Mouse (Mus musculus): ENCODE measurements around the gene Atxn7. TPM values are rescaled to one million over a fixed set of nuclear protein-coding genes. Genes with fewer than 3 reads are reported as not detected.
A peak's percentile ranks its signal among the peaks of the same experiment; 100 is the strongest.
"Not testable (repeated sequence)": the region's sequence is repeated elsewhere in the genome, so short reads cannot be mapped to it uniquely, and the experiment has no call there.

The Atxn7 gene
- polyA plus RNA-seq, 1 experiment from 2014 or later: 6.1 TPM

- Histone ChIP-seq H3K4me1 (ENCODE audit: control insufficient read depth, insufficient read depth, low read length) (no peaks in the 10 kb centered on the region), H3K27ac (ENCODE audit: low read depth, low read length) (no peak overlapping the region), H3K9ac (replicated peaks; ENCODE audit: low read depth, low read length) (no peak overlapping the region), H3K36me3 (ENCODE audit: control insufficient read depth, insufficient read depth, low read length) (no peaks in the 10 kb centered on the region), H3K27me3 (ENCODE audit: control insufficient read depth, insufficient read depth, low read length) (no peaks in the 10 kb centered on the region), H3K4me2 (ENCODE audit: low read depth, low read length) (no peak overlapping the region), H3K4me3 (ENCODE audit: low read depth, low read length) (no peak overlapping the region), H3K9me3 (ENCODE audit: control insufficient read depth, low read length) (no peaks in the 10 kb centered on the region)
- WGBS: 80% methylated on average over 1 of the region's 1 CpGs
- no peak for ATAC-seq (ENCODE audit: low read depth)
Observed at GRCm38 (mm10) chr14:14032842-14033241, 71.6 kb downstream of the Atxn7 start.

DNA sequence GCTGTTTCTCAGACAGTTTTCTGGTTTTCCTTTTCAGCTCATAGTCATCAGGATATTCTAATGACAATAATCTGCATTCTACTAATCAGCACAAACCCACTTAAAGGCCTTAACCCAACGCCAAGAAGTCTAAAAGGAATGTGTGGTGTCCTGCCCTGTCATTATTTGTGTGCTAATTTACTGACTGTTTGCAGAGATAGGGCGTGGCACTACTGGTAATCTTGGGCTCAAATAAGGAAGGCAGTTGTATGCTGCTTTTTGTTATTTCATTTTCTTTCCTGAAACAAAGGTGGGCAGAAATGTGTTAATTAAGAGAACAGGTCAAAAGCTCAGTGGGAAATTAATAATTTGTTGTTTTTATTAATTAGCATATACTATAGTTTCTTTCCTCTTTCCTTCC lies 75.1 kb downstream of the Atxn7 start:
- H3K27me3 ChIP-seq (ENCODE audit: control insufficient read depth, insufficient read depth, low read length): no peaks in the 10 kb centered on the region
- no peaks in the 10 kb centered on the region for H3K36me3 ChIP-seq (ENCODE audit: control insufficient read depth, insufficient read depth, low read length)
- WGBS: 67% methylated on average over 2 of the region's 2 CpGs
- no peak overlapping the region for H3K4me3 ChIP-seq (ENCODE audit: low read depth, low read length)
- H3K9ac ChIP-seq (replicated peaks; ENCODE audit: low read depth, low read length): no peak overlapping the region
- no peaks in the 10 kb centered on the region for H3K4me1 ChIP-seq (ENCODE audit: control insufficient read depth, insufficient read depth, low read length)
- ATAC-seq (ENCODE audit: low read depth): no peak
- no peaks in the 10 kb centered on the region for H3K9me3 ChIP-seq (ENCODE audit: control insufficient read depth, low read length)
- H3K27ac ChIP-seq (ENCODE audit: low read depth, low read length): no peak overlapping the region
- H3K4me2 ChIP-seq (ENCODE audit: low read depth, low read length): no peak overlapping the region

- H3K27ac ChIP-seq (ENCODE audit: low read depth, low read length): no peak overlapping the region
- H3K9ac ChIP-seq (replicated peaks; ENCODE audit: low read depth, low read length): no peak overlapping the region
- no peaks in the 10 kb centered on the region for H3K4me1 ChIP-seq (ENCODE audit: control insufficient read depth, insufficient read depth, low read length)
- H3K9me3 ChIP-seq (ENCODE audit: control insufficient read depth, low read length): no peaks in the 10 kb centered on the region
- no peaks in the 10 kb centered on the region for H3K36me3 ChIP-seq (ENCODE audit: control insufficient read depth, insufficient read depth, low read length)
- ATAC-seq (ENCODE audit: low read depth): no peak
- H3K4me3 ChIP-seq (ENCODE audit: low read depth, low read length): no peak overlapping the region
- WGBS: 82% methylated on average over 2 of the region's 2 CpGs
- H3K4me2 ChIP-seq (ENCODE audit: low read depth, low read length): no peak overlapping the region
- H3K27me3 ChIP-seq (ENCODE audit: control insufficient read depth, insufficient read depth, low read length): no peaks in the 10 kb centered on the region
Observed at GRCm38 (mm10) chr14:14038233-14038632, 77.0 kb downstream of the Atxn7 start.

DNA sequence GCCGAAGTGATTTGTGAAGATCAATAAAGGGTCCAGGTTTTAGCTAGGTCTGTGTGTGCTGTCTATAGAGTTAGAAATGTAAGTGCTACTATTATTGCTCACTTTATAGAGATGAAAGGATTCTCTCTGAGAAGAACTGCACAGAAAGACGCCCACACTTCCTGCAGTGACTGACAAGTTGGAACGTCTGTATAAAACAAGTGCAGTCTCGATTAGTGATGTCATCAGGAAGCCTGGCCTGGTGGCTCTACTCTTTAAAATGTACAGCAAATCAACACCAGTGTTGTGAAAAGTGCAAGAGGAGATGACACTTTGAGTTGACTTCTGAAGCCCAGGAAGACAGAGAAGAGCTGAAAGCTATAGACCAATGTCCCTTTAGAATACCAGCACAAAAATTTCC lies 81.1 kb downstream of the Atxn7 start:
- Histone ChIP-seq H3K4me2 (ENCODE audit: low read depth, low read length) (no peak overlapping the region), H3K9ac (replicated peaks; ENCODE audit: low read depth, low read length) (no peak overlapping the region), H3K4me1 (ENCODE audit: control insufficient read depth, insufficient read depth, low read length) (no peaks in the 10 kb centered on the region), H3K9me3 (ENCODE audit: control insufficient read depth, low read length) (no peaks in the 10 kb centered on the region; the same call in 1 of the 2 replicates), H3K27me3 (ENCODE audit: control insufficient read depth, insufficient read depth, low read length) (no peaks in the 10 kb centered on the region), H3K36me3 (ENCODE audit: control insufficient read depth, insufficient read depth, low read length) (no peaks in the 10 kb centered on the region), H3K4me3 (ENCODE audit: low read depth, low read length) (no peak overlapping the region), H3K27ac (ENCODE audit: low read depth, low read length) (no peak overlapping the region)
- no peak for ATAC-seq (ENCODE audit: low read depth)
- 87% methylated on average over 4 of the region's 4 CpGs for WGBS

DNA sequence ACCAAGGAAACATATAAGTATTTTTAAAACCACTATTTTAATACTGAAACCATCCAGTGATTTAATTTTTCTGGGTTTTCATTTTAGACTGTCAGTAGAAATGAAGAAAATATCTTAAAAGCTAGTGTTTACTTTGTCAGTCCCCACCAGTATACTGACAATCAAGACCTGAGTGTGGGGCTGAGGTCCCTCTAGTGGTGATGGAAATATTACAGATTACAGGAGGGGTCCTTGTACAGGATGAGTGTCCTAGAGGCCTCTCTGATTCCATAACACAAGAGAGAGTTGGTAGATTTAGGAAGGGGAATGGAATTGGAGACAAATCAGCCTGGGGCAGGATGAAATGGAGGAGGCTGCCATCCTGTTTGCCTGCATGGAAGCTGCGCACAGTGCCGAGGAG lies 93.1 kb downstream of the Atxn7 start:
- Histone ChIP-seq H3K36me3 (ENCODE audit: control insufficient read depth, insufficient read depth, low read length) (no peaks in the 10 kb centered on the region), H3K4me3 (ENCODE audit: low read depth, low read length) (no peak overlapping the region), H3K4me2 (ENCODE audit: low read depth, low read length) (no peak overlapping the region), H3K4me1 (ENCODE audit: control insufficient read depth, insufficient read depth, low read length) (no peaks in the 10 kb centered on the region), H3K9ac (replicated peaks; ENCODE audit: low read depth, low read length) (no peak overlapping the region), H3K27ac (ENCODE audit: low read depth, low read length) (no peak overlapping the region), H3K27me3 (ENCODE audit: control insufficient read depth, insufficient read depth, low read length) (no peaks in the 10 kb centered on the region), H3K9me3 (ENCODE audit: control insufficient read depth, low read length) (no peaks in the 10 kb centered on the region)
- 96% methylated on average over 2 of the region's 2 CpGs for WGBS
- ATAC-seq (ENCODE audit: low read depth): peak; percentile 88; the same call in 1 of the 2 replicates

GRCm38 (mm10) chr14:14059606-14060005 lies 98.4 kb downstream of the Atxn7 start:
- not testable (repeated sequence) for ATAC-seq (ENCODE audit: low read depth); H3K9me3 ChIP-seq (ENCODE audit: control insufficient read depth, low read length); H3K4me2 ChIP-seq (ENCODE audit: low read depth, low read length); H3K4me1 ChIP-seq (ENCODE audit: control insufficient read depth, insufficient read depth, low read length); H3K27ac ChIP-seq (ENCODE audit: low read depth, low read length); H3K36me3 ChIP-seq (ENCODE audit: control insufficient read depth, insufficient read depth, low read length); H3K4me3 ChIP-seq (ENCODE audit: low read depth, low read length); H3K9ac ChIP-seq (replicated peaks; ENCODE audit: low read depth, low read length); H3K27me3 ChIP-seq (ENCODE audit: control insufficient read depth, insufficient read depth, low read length)

DNA sequence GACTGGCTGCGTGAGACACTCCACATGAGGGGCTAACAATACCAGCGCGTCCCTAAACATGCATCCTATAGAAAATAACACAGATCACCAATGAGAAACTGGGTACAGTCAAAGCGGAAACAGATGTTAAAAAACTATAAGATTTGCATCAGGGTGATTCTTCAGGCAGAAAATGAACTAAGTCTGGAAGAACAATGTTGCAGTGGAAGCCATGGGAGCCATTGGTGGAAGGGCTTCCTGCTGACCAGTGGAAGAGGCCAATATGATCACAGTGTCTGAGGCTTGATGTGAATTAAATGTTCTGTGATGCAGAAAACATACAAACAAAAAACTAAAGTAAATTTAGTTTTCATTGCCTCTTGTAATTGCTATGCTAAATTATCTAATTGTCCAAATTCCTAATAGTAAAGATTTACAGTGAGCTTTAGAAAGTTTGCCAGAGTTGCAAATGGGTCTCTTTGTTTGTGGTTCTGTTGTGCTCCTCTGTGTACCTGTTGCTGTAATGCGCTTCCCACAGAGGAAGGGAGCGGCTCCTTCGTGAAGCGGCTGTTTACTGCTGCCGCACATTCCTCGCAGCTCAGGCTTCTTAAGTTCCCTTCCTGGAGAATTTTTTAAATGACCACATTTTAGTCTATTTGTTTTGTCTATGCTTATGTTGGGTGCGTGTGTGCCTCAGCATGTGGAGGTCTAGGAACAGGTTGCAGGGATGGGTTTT lies 101.4 kb downstream of the Atxn7 start:
- Histone ChIP-seq H3K4me3 (ENCODE audit: low read depth, low read length) (no peak overlapping the region), H3K27me3 (ENCODE audit: control insufficient read depth, insufficient read depth, low read length) (no peaks in the 10 kb centered on the region), H3K9ac (replicated peaks; ENCODE audit: low read depth, low read length) (no peak overlapping the region), H3K36me3 (ENCODE audit: control insufficient read depth, insufficient read depth, low read length) (no peaks in the 10 kb centered on the region; the same call in 1 of the 2 replicates), H3K4me1 (ENCODE audit: control insufficient read depth, insufficient read depth, low read length) (peaks cover 4% of the 10 kb centered on the region; the same call in 1 of the 2 replicates), H3K27ac (ENCODE audit: low read depth, low read length) (no peak overlapping the region), H3K4me2 (ENCODE audit: low read depth, low read length) (no peak overlapping the region), H3K9me3 (ENCODE audit: control insufficient read depth, low read length) (no peaks in the 10 kb centered on the region)
- WGBS: 70% methylated on average over 11 of the region's 11 CpGs
- ATAC-seq (ENCODE audit: low read depth): no peak

DNA sequence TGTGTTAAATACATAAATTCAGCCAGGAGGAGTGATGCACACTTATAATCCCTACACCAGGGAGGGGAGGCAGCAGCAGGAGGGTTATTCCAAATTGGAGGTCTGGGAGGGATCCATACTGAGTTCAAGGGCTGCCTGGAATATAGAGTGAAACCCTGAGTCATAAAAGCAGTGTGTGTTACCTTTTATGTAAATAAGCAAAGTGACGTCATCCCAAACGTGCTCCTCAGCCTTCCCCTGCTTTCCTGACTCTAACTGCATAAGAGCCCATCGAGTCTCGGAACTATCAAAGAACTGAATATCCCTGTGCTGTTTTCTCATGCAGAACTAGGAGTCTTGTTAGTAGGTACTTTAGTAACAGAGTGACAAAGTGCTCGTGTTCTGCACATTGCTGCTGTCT lies 102.1 kb downstream of the Atxn7 start:
- Histone ChIP-seq H3K9ac (replicated peaks; ENCODE audit: low read depth, low read length) (no peak overlapping the region), H3K27ac (ENCODE audit: low read depth, low read length) (no peak overlapping the region), H3K36me3 (ENCODE audit: control insufficient read depth, insufficient read depth, low read length) (no peaks in the 10 kb centered on the region; the same call in 1 of the 2 replicates), H3K4me2 (ENCODE audit: low read depth, low read length) (no peak overlapping the region), H3K4me1 (ENCODE audit: control insufficient read depth, insufficient read depth, low read length) (peaks cover 8% of the 10 kb centered on the region; the same call in 1 of the 2 replicates), H3K4me3 (ENCODE audit: low read depth, low read length) (no peak overlapping the region), H3K9me3 (ENCODE audit: control insufficient read depth, low read length) (no peaks in the 10 kb centered on the region), H3K27me3 (ENCODE audit: control insufficient read depth, insufficient read depth, low read length) (no peaks in the 10 kb centered on the region)
- ATAC-seq (ENCODE audit: low read depth): no peak
- WGBS: 54% methylated on average over 5 of the region's 5 CpGs

DNA sequence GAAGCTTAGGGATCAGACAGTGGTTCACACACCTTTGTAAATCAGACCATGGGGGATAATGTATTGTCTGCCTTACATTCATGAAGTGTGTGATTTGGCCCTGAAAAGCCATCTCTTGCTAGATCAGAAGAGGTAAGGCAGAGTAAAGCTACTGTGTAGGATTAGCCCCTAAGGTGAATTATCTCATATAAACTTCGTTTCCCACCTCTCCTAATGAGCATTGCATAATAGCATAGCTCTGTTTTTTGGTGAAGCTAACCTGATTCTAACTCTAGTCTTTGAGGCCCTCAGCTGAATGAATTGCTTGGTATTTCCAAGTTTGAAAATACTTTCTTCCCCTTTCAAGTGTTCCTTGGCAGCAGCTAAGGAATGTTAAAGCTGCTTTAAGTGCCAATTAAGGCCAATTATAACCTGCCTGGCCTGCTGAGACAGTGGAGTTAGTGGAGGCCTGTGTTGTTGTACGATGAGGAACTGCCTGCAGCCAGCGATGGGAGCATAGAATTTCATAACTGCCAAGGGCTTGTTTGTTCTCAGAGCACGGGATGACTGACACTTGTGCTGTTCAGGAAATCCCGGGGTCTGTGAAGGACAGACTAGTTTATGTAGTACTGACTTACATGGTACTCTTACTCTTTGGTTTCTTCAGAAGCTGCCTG lies 103.4 kb downstream of the Atxn7 start:
- no peak for ATAC-seq (ENCODE audit: low read depth)
- no peak overlapping the region for H3K9ac ChIP-seq (replicated peaks; ENCODE audit: low read depth, low read length)
- H3K4me3 ChIP-seq (ENCODE audit: low read depth, low read length): no peak overlapping the region
- H3K27ac ChIP-seq (ENCODE audit: low read depth, low read length): no peak overlapping the region
- no peaks in the 10 kb centered on the region for H3K27me3 ChIP-seq (ENCODE audit: control insufficient read depth, insufficient read depth, low read length)
- no peak overlapping the region for H3K4me2 ChIP-seq (ENCODE audit: low read depth, low read length)
- H3K36me3 ChIP-seq (ENCODE audit: control insufficient read depth, insufficient read depth, low read length): no peaks in the 10 kb centered on the region; the same call in 1 of the 2 replicates
- peaks cover 8% of the 10 kb centered on the region; the same call in 1 of the 2 replicates for H3K4me1 ChIP-seq (ENCODE audit: control insufficient read depth, insufficient read depth, low read length)
- 23% methylated on average over 5 of the region's 5 CpGs for WGBS
- no peaks in the 10 kb centered on the region for H3K9me3 ChIP-seq (ENCODE audit: control insufficient read depth, low read length)
